Mouse (Mus musculus) liver, embryonic 14.5 days (tissue): ENCODE results near the gene Ankmy2. TPM values are rescaled to one million over a fixed set of nuclear protein-coding genes. Genes with fewer than 3 reads are reported as not detected.

Experiments used
- ATAC-seq: fragments of 200-750 bp; cut with Nextera tagmentation; 2 replicates; pipeline ENCODE4 v1.8.0; 2017; ENCODE audit warnings: moderate number of reproducible peaks, mild to moderate bottlenecking, moderate library complexity; ENCODE audit not compliant: insufficient read depth
- DNase-seq, 3 experiments: peaks; one replicate each; pipeline ENCODE4 v3.0.0-alpha.2; 2012 to 2013; ENCODE audit warnings: low read depth in 3 of 3, low spot score in 3 of 3
- H3K27ac ChIP-seq: fragments of 300-500 bp; sonication (generic); 2 replicates; pipeline ENCODE4 v1.5.1; 2014; ENCODE audit warnings: moderate library complexity, mild to moderate bottlenecking, control low read depth, inconsistent platforms
- H3K27me3 ChIP-seq: fragments of 300-500 bp; sonication (generic); 2 replicates; pipeline ENCODE4 v1.6.1; 2014; ENCODE audit warnings: mild to moderate bottlenecking, low read length, moderate library complexity; ENCODE audit not compliant: control insufficient read depth, insufficient read depth
- H3K36me3 ChIP-seq: fragments of 300-500 bp; sonication (generic); replicated peaks from 2 replicates; pipeline ENCODE4 v1.6.1; 2014; ENCODE audit warnings: low read depth; ENCODE audit not compliant: control insufficient read depth, insufficient read depth
- H3K4me1 ChIP-seq, 2 experiments: fragments of 200-500 bp in 1 of 2; fragments of 300-500 bp in 1 of 2; sonication (generic) in 1 of 2; replicated peaks; 2 replicates each; pipeline ENCODE4 v1.6.1; 2012 to 2014; ENCODE audit warnings: antibody characterized with exemption in 1 of 2, inconsistent platforms in 1 of 2, low read length in 1 of 2; ENCODE audit not compliant: control insufficient read depth in 2 of 2, insufficient read depth in 2 of 2
- H3K4me2 ChIP-seq: fragments of 300-500 bp; sonication (generic); 2 replicates; pipeline ENCODE4 v1.6.1; 2014; ENCODE audit warnings: low read depth, mild to moderate bottlenecking, control low read depth, moderate library complexity
- H3K4me3 ChIP-seq, 2 experiments: fragments of 200-500 bp in 1 of 2; fragments of 300-500 bp in 1 of 2; sonication (generic) in 1 of 2; 2 replicates each; pipeline ENCODE4 v1.5.1; 2012 to 2014; ENCODE audit warnings: low read depth in 2 of 2, low read length in 2 of 2, mild to moderate bottlenecking in 2 of 2, control low read depth in 1 of 2, inconsistent platforms in 1 of 2, moderate library complexity in 1 of 2; ENCODE audit not compliant: insufficient read depth in 1 of 2
- H3K9ac ChIP-seq: fragments of 300-500 bp; sonication (generic); replicated peaks from 2 replicates; pipeline ENCODE4 v1.6.1; 2014; ENCODE audit warnings: mild to moderate bottlenecking, control low read depth, moderate library complexity
- H3K9me3 ChIP-seq: fragments of 300-500 bp; sonication (generic); 2 replicates; pipeline ENCODE4 v1.6.1; 2016; ENCODE audit warnings: low read length, mixed read lengths; ENCODE audit not compliant: control insufficient read depth
- CTCF ChIP-seq: IDR thresholded peaks from 2 replicates; pipeline ENCODE4 v1.5.1; 2016; ENCODE audit warnings: antibody characterized with exemption, low read depth, control low read depth
- EP300 ChIP-seq: IDR thresholded peaks from 2 replicates; pipeline ENCODE4 v1.6.1; 2016; ENCODE audit warnings: antibody characterized with exemption, low read depth
- WGBS: fragments of 180-500 bp; shearing (Covaris S2); extraction: QIAGEN DNeasy Blood & Tissue Kit; methylation state at CpG from one replicate; pipeline ENCODE4 v1.1.7; 2014; ENCODE audit not compliant: insufficient replicate concordance; 5-methylcytosine and 5-hydroxymethylcytosine counted together
- polyA plus RNA-seq, 2 experiments: library from polyadenylated mRNA; depleted of rRNA in 1 of 2; stranded (reverse) in 1 of 2; unstranded in 1 of 2; fragments of >200 nt; fragmentation: Nextera tagmentation in 1 of 2; extraction: Ambion mirVana in 1 of 2; gene quantifications; 2 replicates each; pipeline versions ENCODE4 v1.2.1 to v1.2.3; 2012 to 2014

Ankmy2 gene
- polyA plus RNA-seq, 2 experiments, result 4.4 to 8.0 TPM

DNA sequence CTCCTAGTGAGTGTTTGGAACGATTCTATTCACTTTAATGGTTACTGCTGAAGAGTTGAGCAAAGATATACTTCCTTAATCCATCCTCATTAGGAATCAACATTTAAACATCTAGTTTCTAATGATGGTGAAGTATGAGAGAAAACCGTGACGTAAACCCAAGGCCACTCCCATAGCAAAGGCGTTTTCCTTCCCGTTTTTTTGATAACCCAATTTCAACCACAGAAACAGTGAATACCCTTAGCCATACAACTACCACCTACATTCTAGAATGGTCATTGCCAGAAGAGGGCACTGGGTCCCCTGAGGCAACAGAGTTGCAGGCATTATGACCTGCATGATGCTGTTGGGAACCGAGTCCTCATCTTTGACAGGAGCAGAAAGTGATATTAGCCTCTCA lies 39.8 kb upstream of the Ankmy2 start:
- DNase-seq (no peak), ATAC-seq (no peak)
- no peak for TF ChIP-seq CTCF
- TF ChIP-seq EP300, result no peak
- WGBS, result 70% methylated on average over 6 of the region's 6 CpGs
- no peak overlapping the region for H3K4me2 ChIP-seq
- no peak overlapping the region for H3K27ac ChIP-seq
- peaks cover 3% of the 10 kb centered on the region for H3K36me3 ChIP-seq
- no peaks in the 10 kb centered on the region for H3K9me3 ChIP-seq
- no peak overlapping the region for H3K4me3 ChIP-seq
- H3K4me1 ChIP-seq, result no peaks in the 10 kb centered on the region
- no peak overlapping the region for H3K9ac ChIP-seq
- no peaks in the 10 kb centered on the region for H3K27me3 ChIP-seq

DNA sequence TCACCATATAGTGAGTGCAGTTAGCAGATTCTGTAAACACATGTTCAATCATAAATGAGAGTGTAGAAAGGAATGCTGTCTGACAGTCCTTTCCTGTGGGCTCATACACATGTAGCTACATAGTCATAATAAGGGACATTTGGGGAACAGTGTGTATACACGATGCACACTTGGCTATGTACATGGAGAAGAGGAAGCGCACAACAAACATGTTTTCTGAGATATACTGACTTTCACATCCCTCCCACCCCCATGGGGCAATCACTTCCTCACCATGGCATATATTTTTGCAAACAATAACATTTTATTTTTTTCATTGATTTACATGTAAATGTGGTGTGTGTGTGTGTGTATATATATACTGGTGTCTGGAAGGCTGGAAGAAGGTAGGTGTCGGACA lies 37.7 kb upstream of the Ankmy2 start:
- 85% methylated on average over 3 of the region's 3 CpGs for WGBS
- H3K4me1 ChIP-seq, result no peaks in the 10 kb centered on the region
- H3K36me3 ChIP-seq, result peaks cover 3% of the 10 kb centered on the region; the same call in 1 of the 2 replicates
- H3K4me3 ChIP-seq, result no peak overlapping the region
- no peak overlapping the region for H3K9ac ChIP-seq
- no peaks in the 10 kb centered on the region for H3K27me3 ChIP-seq
- TF ChIP-seq EP300 (no peak), CTCF (no peak)
- no peak overlapping the region for H3K27ac ChIP-seq
- H3K4me2 ChIP-seq, result no peak overlapping the region
- H3K9me3 ChIP-seq, result no peaks in the 10 kb centered on the region
- DNase-seq, result no peak
- ATAC-seq, result no peak

DNA sequence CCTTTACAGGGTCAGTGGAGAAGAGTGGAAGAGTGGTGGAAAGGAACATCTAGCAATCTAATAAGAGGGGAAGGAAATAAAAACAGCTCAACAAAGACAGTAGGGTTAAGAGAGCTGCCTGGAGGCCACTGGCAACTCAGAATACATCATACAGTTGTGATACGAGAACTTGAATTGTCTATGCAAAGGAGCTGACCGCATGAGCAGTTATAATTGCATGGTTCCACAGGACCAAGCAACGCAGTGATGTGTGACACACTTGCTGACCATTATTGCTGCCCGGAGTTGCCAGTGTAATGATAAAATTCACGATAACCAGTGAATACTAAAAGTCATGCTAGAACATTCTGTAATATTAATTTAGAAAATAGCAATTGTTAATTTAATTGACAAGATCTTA lies 30.9 kb upstream of the Ankmy2 start:
- ATAC-seq (no peak), DNase-seq (no peak)
- no peak overlapping the region for H3K27ac ChIP-seq
- no peak overlapping the region for H3K4me3 ChIP-seq
- WGBS, result 79% methylated on average over 5 of the region's 5 CpGs
- H3K9me3 ChIP-seq, result no peaks in the 10 kb centered on the region
- no peaks in the 10 kb centered on the region for H3K4me1 ChIP-seq
- H3K36me3 ChIP-seq, result peaks cover 6% of the 10 kb centered on the region
- H3K9ac ChIP-seq, result no peak overlapping the region
- no peak overlapping the region for H3K4me2 ChIP-seq
- no peaks in the 10 kb centered on the region for H3K27me3 ChIP-seq
- no peak for TF ChIP-seq CTCF
- no peak for TF ChIP-seq EP300

DNA sequence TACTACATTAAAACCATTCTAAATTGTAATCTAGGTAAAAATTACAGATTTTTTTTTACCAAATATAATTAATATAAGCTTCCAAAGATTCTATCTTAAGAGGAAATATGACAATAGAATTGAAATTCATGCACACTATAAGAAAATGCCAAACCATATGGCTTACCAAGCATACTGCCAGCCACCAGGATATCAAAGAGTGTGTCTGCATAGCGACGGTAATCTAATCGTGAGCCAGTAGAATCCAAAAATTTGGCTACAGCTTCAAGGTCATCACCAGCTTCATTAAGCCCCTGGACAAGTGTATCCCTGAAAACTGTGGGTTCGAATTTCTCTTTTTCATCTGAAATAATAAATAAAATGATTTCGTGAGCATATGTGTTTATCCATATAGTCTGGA lies 27.1 kb upstream of the Ankmy2 start:
- no peaks in the 10 kb centered on the region for H3K9me3 ChIP-seq
- no peak overlapping the region for H3K4me2 ChIP-seq
- no peak overlapping the region for H3K27ac ChIP-seq
- TF ChIP-seq CTCF, result no peak
- no peak for TF ChIP-seq EP300
- no peak for ATAC-seq
- 78% methylated on average over 5 of the region's 5 CpGs for WGBS
- no peak overlapping the region for H3K4me3 ChIP-seq
- H3K4me1 ChIP-seq, result no peaks in the 10 kb centered on the region
- DNase-seq, result no peak
- H3K27me3 ChIP-seq, result no peaks in the 10 kb centered on the region
- H3K9ac ChIP-seq, result no peak overlapping the region
- peaks cover 6% of the 10 kb centered on the region for H3K36me3 ChIP-seq

DNA sequence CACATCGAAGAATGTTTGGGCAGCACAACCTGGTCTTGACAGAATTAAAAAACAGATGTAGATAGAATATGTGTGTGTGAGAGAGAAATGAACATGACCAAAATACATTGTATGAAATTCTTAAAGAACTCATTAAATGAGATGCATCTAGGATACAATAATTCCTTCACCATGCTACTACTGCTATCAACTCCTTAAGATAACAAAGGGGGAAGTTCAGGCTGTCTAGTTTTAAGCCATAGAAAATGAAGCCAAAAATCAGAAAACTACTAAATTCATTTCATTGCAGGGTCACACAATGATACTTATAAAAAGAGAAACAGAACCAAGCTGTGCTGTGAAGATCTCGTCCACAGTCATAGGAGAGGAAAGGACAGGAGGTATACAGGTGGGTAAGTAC lies 24.7 kb upstream of the Ankmy2 start:
- Histone ChIP-seq H3K4me2 (no peak overlapping the region), H3K27me3 (no peaks in the 10 kb centered on the region), H3K27ac (no peak overlapping the region), H3K4me1 (no peaks in the 10 kb centered on the region), H3K36me3 (peaks cover 6% of the 10 kb centered on the region), H3K4me3 (no peak overlapping the region), H3K9ac (no peak overlapping the region), H3K9me3 (no peaks in the 10 kb centered on the region)
- no peak for TF ChIP-seq CTCF
- no peak for TF ChIP-seq EP300
- DNase-seq (no peak), ATAC-seq (no peak)
- WGBS, result 79% methylated on average over 2 of the region's 2 CpGs

DNA sequence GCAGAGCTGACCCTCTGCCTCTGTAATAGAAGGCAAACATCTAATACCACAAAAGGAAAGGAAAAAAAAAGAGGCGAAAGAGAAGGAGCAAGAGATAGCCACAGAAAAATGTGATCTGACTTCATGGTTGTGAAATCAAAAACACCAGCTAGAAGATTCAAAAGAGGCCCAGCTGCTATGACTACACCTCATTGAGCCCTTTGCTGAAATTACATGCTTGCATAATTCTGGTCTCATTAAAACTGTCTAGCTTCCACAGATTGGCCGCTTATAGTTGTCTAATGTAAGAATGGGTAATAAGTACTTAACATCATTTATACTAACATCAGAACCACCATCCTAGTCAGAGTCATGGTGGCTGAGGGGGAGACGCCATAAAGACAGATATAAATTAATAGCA lies 24.2 kb upstream of the Ankmy2 start:
- no peak for TF ChIP-seq EP300
- no peak for TF ChIP-seq CTCF
- DNase-seq (no peak), ATAC-seq (no peak)
- WGBS, result 64% methylated on average over 3 of the region's 3 CpGs
- Histone ChIP-seq H3K27ac (no peak overlapping the region), H3K9me3 (no peaks in the 10 kb centered on the region), H3K9ac (no peak overlapping the region), H3K36me3 (peaks cover 6% of the 10 kb centered on the region), H3K27me3 (no peaks in the 10 kb centered on the region), H3K4me1 (no peaks in the 10 kb centered on the region), H3K4me3 (no peak overlapping the region), H3K4me2 (no peak overlapping the region)
